Mouse (Mus musculus): Measurements from ENCODE around the gene Zrsr1.

Zrsr1 gene

GRCm38 (mm10) chr11:23008824-23009200, 37.0 kb downstream of the Zrsr1 start:
- ATAC-seq (ENCODE audit: low TSS enrichment) = no peak

GRCm38 (mm10) chr11:23013096-23013495, 41.3 kb downstream of the Zrsr1 start:
- ATAC-seq (ENCODE audit: low TSS enrichment) = no peak

GRCm38 (mm10) chr11:23013580-23014294, 41.9 kb downstream of the Zrsr1 start:
- no peak for ATAC-seq (ENCODE audit: low TSS enrichment)

- no peak for ATAC-seq (ENCODE audit: low TSS enrichment)
Observed at GRCm38 (mm10) chr11:23014996-23015395, 43.2 kb downstream of the Zrsr1 start.

GRCm38 (mm10) chr11:23017943-23018342, 46.1 kb downstream of the Zrsr1 start:
- ATAC-seq (ENCODE audit: low TSS enrichment) = no peak

- ATAC-seq (ENCODE audit: low TSS enrichment) = no peak
Observed at GRCm38 (mm10) chr11:23020116-23020770, 48.4 kb downstream of the Zrsr1 start.

- no peak for ATAC-seq (ENCODE audit: low TSS enrichment)
Observed at GRCm38 (mm10) chr11:23020841-23021240, 49.0 kb downstream of the Zrsr1 start.

GRCm38 (mm10) chr11:23023155-23023554, 51.4 kb downstream of the Zrsr1 start:
- no peak for ATAC-seq (ENCODE audit: low TSS enrichment)

- no peak for ATAC-seq (ENCODE audit: low TSS enrichment)
Observed at GRCm38 (mm10) chr11:23024169-23024568, 52.4 kb downstream of the Zrsr1 start.

Data from frontal cortex, adult (tissue).